Mouse (Mus musculus) c-Kit-positive CD71-negative TER-119-negative erythroid progenitor cells, embryonic 14.5 days (primary cell): ENCODE data around the gene BC049715.
A peak's percentile ranks its signal among the peaks of the same experiment; 100 is the strongest.

Experiments used
- DNase-seq: peaks from one replicate; pipeline ENCODE4 v3.0.0-alpha.2; 2013; ENCODE audit warnings: low read depth

The BC049715 gene

GRCm38 (mm10) chr6:136808631-136809046 is 18.8 kb upstream of the BC049715 start:
- no peak for DNase-seq

- DNase-seq: peak; percentile 82
Measured at GRCm38 (mm10) chr6:136809077-136809476, 18.3 kb upstream of the BC049715 start.

- DNase-seq: no peak
Measured at GRCm38 (mm10) chr6:136809673-136810072, 17.8 kb upstream of the BC049715 start.

GRCm38 (mm10) chr6:136811196-136811595 is 16.2 kb upstream of the BC049715 start:
- DNase-seq: no peak

- no peak for DNase-seq
Measured at GRCm38 (mm10) chr6:136813117-136813516, 14.3 kb upstream of the BC049715 start.

GRCm38 (mm10) chr6:136815381-136815780 is 12.0 kb upstream of the BC049715 start:
- DNase-seq: no peak

- no peak for DNase-seq
Measured at GRCm38 (mm10) chr6:136816826-136817225, 10.6 kb upstream of the BC049715 start.

- no peak for DNase-seq
Measured at GRCm38 (mm10) chr6:136817549-136817948, 9.9 kb upstream of the BC049715 start.

- DNase-seq: no peak
Measured at GRCm38 (mm10) chr6:136820381-136820780, 7.0 kb upstream of the BC049715 start.

GRCm38 (mm10) chr6:136821086-136821485 is 6.3 kb upstream of the BC049715 start:
- DNase-seq: no peak

GRCm38 (mm10) chr6:136824987-136825386 is 2.4 kb upstream of the BC049715 start:
- DNase-seq: no peak

GRCm38 (mm10) chr6:136827116-136827515 is 310 bp upstream of the BC049715 start:
- no peak for DNase-seq

GRCm38 (mm10) chr6:136827881-136828561 is 595 bp downstream of the BC049715 start, which contains the start of gene Wbp11:
Wbp11 (minus strand) TSS chr6:136828233.
- peak; percentile 85 for DNase-seq

- DNase-seq: no peak
Measured at GRCm38 (mm10) chr6:136828681-136829080, 1.3 kb downstream of the BC049715 start.

GRCm38 (mm10) chr6:136831712-136832111 is 4.3 kb downstream of the BC049715 start:
- no peak for DNase-seq

GRCm38 (mm10) chr6:136835352-136835751 is 7.9 kb downstream of the BC049715 start, which contains the start of gene Smco3:
Smco3 (minus strand) TSS chr6:136835452.
- no peak for DNase-seq

- DNase-seq: no peak
Measured at GRCm38 (mm10) chr6:136837323-136837722, 9.9 kb downstream of the BC049715 start.

- no peak for DNase-seq
Measured at GRCm38 (mm10) chr6:136844903-136845302, 17.5 kb downstream of the BC049715 start.

- no peak for DNase-seq
Measured at GRCm38 (mm10) chr6:136845706-136846480, 18.5 kb downstream of the BC049715 start.

- no peak for DNase-seq
Measured at GRCm38 (mm10) chr6:136847267-136847666, 19.8 kb downstream of the BC049715 start.

GRCm38 (mm10) chr6:136847790-136848189 is 20.4 kb downstream of the BC049715 start:
- DNase-seq: no peak

- no peak for DNase-seq
Measured at GRCm38 (mm10) chr6:136848399-136848798, 21.0 kb downstream of the BC049715 start.

- no peak for DNase-seq
Measured at GRCm38 (mm10) chr6:136848971-136849370, 21.5 kb downstream of the BC049715 start.
